Mouse (Mus musculus) cerebral cortex, adult 2 months (tissue): ENCODE data around the gene Myh13.

Source experiments
- WGBS: fragments of 180-500 bp; shearing (Covaris S2); methylation state at CpG from one replicate; pipeline ENCODE4 v1.1.7; 2018; 5-methylcytosine and 5-hydroxymethylcytosine counted together

Gene Myh13

GRCm38 (mm10) chr11:67392369-67392768 lies 70.9 kb downstream of the Myh13 start:
- 88% methylated on average over 3 of the region's 3 CpGs for WGBS

- 90% methylated on average over 5 of the region's 5 CpGs for WGBS
These were observed 79.5 kb downstream of the Myh13 start for GRCm38 (mm10) chr11:67400956-67401355.

GRCm38 (mm10) chr11:67414346-67414940 lies 93.0 kb downstream of the Myh13 start:
- 53% methylated on average over 6 of the region's 6 CpGs for WGBS
